Mouse (Mus musculus): ENCODE results near the gene Ugt1a5. TPM values are rescaled to one million over a fixed set of nuclear protein-coding genes. Genes with fewer than 3 reads are reported as not detected.
"Not testable (repeated sequence)": the region's sequence is repeated elsewhere in the genome, so short reads cannot be mapped to it uniquely, and the experiment has no call there.

Gene Ugt1a5
- total RNA-seq, 4 experiments from 2014 or later, result 0.17 TPM; not detected in 3

- not testable (repeated sequence) for DNase-seq (ENCODE audit: low spot score in 2 of 2)
Observed at GRCm38 (mm10) chr1:88223011-88223515, 57.3 kb downstream of the Ugt1a5 start.

GRCm38 (mm10) chr1:88223591-88223990 is 57.8 kb downstream of the Ugt1a5 start:
- DNase-seq (ENCODE audit: low spot score in 2 of 2), result no peak

- no peak for DNase-seq (ENCODE audit: low spot score in 2 of 2)
Observed at GRCm38 (mm10) chr1:88224029-88224776, 58.4 kb downstream of the Ugt1a5 start.

- DNase-seq (ENCODE audit: low spot score in 2 of 2), result not testable (repeated sequence)
Observed at GRCm38 (mm10) chr1:88225301-88225700, 59.5 kb downstream of the Ugt1a5 start.

GRCm38 (mm10) chr1:88225741-88226140 is 59.9 kb downstream of the Ugt1a5 start:
- no peak for DNase-seq (ENCODE audit: low spot score in 2 of 2)

- DNase-seq (ENCODE audit: low spot score in 2 of 2), result peak in 1 of 2 experiments; percentile 5
Observed at GRCm38 (mm10) chr1:88226670-88227379, 61.0 kb downstream of the Ugt1a5 start, which contains the start of gene Mroh2a. Gene Mroh2a, plus strand, starts transcription at chr1:88226986.

GRCm38 (mm10) chr1:88227482-88227881 is 61.7 kb downstream of the Ugt1a5 start:
- peak in 1 of 2 experiments; percentile 3 for DNase-seq (ENCODE audit: low spot score in 2 of 2)

- peak in 1 of 2 experiments; percentile 19 for DNase-seq (ENCODE audit: low spot score in 2 of 2)
Observed at GRCm38 (mm10) chr1:88228121-88228520, 62.3 kb downstream of the Ugt1a5 start.

GRCm38 (mm10) chr1:88229566-88229965 is 63.8 kb downstream of the Ugt1a5 start:
- DNase-seq (ENCODE audit: low spot score in 2 of 2), result no peak

GRCm38 (mm10) chr1:88229986-88230385 is 64.2 kb downstream of the Ugt1a5 start:
- DNase-seq (ENCODE audit: low spot score in 2 of 2), result no peak

- DNase-seq (ENCODE audit: low spot score in 2 of 2), result no peak
Observed at GRCm38 (mm10) chr1:88230421-88230820, 64.6 kb downstream of the Ugt1a5 start.

GRCm38 (mm10) chr1:88230981-88231802 is 65.4 kb downstream of the Ugt1a5 start:
- no peak for DNase-seq (ENCODE audit: low spot score in 2 of 2)

GRCm38 (mm10) chr1:88231803-88232499 is 66.1 kb downstream of the Ugt1a5 start:
- no peak for DNase-seq (ENCODE audit: low spot score in 2 of 2)

- DNase-seq (ENCODE audit: low spot score in 2 of 2), result no peak
Observed at GRCm38 (mm10) chr1:88232664-88233380, 67.0 kb downstream of the Ugt1a5 start.

GRCm38 (mm10) chr1:88233421-88234247 is 67.8 kb downstream of the Ugt1a5 start:
- no peak for DNase-seq (ENCODE audit: low spot score in 2 of 2)

- DNase-seq (ENCODE audit: low spot score in 2 of 2), result no peak
Observed at GRCm38 (mm10) chr1:88234248-88234610, 68.4 kb downstream of the Ugt1a5 start.

- no peak for DNase-seq (ENCODE audit: low spot score in 2 of 2)
Observed at GRCm38 (mm10) chr1:88234646-88235045, 68.8 kb downstream of the Ugt1a5 start.

- DNase-seq (ENCODE audit: low spot score in 2 of 2), result no peak
Observed at GRCm38 (mm10) chr1:88235046-88235893, 69.5 kb downstream of the Ugt1a5 start.

All from left cerebral cortex, adult 8-10 months (tissue).